Mouse (Mus musculus) lung, adult 2 months (tissue): Measurements from ENCODE around the gene Maz.

ENCODE experiments used
- CTCF ChIP-seq: fragments of 200-500 bp; IDR thresholded peaks from 2 replicates; pipeline ENCODE4 v1.5.1; 2011; ENCODE audit warnings: mild to moderate bottlenecking, low read length, control low read depth; ENCODE audit not compliant: insufficient read depth
- POLR2A ChIP-seq: fragments of 200-500 bp; IDR thresholded peaks from 2 replicates; pipeline ENCODE4 v1.6.1; 2011; ENCODE audit warnings: low read depth, mild to moderate bottlenecking, control low read depth, low read length, borderline replicate concordance; ENCODE audit errors: extremely low read depth

DNA sequence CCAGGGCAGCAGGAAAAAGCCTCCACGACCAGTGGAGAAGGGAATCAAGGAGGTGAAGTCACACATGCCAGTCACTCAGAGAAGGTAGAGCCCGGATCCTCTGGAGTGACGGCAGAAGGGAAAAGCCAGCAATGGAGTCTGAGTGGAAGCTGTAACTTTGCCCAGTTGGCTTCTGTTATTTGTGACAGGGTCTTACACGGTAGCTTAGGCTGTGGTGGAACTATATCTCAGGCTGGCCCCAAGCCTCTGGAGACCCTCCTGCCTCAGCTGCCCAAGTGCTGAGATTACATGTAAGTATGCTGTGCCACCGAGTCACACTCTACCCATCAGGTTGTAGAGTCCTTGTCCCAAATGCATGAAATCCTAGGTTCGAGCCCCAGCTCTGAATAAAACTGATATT lies 13.5 kb downstream of the Maz start:
- TF ChIP-seq CTCF = no peak
- TF ChIP-seq POLR2A = no peak
